Mouse (Mus musculus): ENCODE results near the gene Zfand3.
A peak's percentile ranks its signal among the peaks of the same experiment; 100 is the strongest.

Zfand3 gene

DNA sequence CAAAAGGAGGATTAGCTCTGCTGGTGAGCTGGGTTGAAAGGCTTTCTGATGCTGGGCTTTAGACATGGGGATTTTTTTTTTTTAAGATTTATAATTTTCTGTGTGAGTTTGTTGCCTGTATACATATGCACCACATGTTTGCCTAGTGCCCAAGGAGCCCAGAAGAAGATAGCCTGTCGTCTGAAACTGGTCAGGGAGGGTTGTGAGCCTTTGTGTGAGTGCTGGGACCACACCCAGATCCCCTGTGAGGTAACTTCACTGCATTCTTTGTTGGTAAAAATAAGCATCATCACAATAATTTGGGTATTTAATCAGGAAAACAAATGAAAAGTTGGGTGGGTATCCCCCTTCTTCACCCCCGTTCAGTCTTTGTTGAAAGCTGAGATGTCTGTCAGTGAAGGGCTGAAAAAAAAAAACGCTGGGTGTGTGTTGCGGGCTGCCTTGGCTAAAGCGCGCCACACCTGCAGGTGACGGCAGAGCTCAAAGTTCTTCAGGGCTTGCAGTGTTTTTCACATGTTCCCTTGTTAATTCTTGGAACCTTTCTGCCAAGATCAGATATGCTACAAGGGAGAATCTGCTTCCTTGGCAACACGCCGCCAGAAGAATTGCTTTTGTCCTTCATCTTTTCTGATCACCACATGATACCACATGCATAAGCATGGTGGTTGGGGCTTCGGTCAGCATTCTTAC is 154.0 kb downstream of the Zfand3 start:
- peak; percentile 38 for DNase-seq

DNA sequence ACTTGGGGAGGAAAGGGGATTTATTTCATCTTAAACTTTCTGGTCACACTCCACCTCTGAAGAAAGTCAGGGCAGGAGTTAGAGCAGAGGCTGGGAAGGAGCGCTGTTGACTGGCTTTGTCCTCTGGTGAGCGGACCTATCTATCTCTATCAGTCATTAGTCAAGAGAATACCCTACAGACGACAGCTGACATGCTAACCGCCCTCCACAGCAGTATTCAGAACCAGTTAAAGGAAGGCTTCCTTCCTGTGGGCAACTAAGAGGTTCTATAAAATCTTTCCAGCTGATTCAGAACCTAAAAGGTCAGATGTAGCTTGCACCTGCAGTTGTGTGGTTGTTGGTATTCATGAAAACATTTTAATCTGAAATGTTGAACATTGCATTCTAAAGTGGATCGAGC is 154.8 kb downstream of the Zfand3 start:
- no peak for DNase-seq

DNA sequence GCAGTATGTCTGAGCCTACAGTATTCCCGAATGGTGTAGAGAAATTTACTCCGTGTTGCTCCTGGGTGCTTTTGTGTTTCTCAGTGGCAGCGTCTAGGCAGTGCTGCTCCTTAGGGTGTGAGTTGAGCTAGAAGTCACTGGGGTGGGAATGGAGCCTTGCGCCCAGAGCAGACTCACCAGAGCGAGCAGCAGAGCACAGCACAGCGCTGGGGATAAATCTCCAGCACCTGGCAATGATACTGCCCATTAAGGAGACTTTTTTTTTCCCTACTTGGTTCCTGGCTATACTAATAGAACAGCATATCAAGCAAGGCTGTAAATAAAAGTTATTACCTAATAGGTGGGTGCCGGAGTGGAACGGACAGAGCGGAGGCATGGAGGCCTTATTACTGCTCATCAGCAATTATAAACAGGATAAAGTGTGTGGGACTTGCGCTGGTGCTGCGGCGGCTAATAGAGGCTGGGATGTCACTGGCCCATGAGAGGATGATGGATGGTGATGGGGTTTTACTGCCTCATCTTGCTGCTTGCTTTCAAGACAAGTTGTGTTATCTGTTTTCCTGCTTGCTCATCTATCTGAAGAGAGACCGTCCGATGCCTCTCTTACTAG is 156.4 kb downstream of the Zfand3 start:
- DNase-seq = peak; percentile 1

DNA sequence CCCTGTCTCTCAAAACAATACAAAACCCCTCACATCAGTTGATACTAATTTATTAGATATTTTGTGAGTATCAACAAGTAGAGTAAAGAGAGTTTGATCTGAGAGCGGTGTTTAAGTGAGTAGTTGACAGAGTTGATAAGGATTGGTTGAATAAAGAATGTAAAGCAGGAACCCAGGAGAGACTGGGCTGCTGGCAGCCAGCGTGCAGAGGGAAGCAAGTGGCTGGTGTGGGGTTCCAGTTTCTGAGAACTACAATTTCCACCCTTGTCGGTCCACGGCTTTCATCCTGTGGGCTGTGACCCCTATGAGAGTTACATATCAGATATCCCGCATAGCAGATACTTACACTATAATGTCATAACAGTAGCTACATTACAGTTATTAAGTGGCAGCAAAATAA is 158.4 kb downstream of the Zfand3 start:
- DNase-seq = no peak

DNA sequence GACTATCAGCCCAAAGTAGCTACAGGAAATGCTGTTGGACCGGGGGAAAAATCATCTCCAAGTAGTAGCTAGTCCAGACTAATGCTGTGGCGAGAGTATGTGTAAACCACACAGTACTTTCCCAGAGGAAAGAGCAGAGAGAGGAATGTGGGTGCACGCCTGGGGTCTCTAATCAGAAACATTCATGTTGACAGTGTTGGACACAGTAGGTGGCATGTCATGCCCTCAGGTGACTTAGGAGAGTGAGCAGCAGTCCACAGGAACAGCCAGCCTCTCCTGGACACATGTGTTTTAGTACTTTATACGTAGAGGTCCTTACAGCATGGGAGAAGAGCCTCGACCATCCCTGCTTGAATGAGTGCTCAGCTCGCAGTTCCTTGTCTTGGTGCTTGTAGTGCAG is 159.3 kb downstream of the Zfand3 start:
- peak; percentile 1 for DNase-seq

DNA sequence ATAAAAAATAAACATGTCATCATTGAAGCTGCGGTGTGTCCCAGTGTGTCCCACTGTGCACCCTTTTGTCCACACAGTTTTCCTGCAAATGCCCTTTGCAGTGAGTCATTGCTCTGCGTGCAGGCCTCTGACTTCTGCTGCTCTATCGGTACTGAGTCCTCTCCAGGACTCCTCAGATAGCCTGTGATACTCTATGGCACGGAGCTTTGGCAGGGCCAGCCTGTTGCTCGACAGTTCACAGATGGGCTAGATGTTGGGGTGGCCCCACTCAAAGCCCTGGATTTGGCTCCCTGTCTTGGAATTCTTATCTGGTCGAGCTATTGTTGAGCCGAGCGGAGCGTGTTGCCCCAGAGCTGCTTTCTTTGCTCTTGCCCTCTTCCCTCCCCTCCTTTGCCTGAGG is 160.3 kb downstream of the Zfand3 start:
- peak; percentile 1 for DNase-seq

DNA sequence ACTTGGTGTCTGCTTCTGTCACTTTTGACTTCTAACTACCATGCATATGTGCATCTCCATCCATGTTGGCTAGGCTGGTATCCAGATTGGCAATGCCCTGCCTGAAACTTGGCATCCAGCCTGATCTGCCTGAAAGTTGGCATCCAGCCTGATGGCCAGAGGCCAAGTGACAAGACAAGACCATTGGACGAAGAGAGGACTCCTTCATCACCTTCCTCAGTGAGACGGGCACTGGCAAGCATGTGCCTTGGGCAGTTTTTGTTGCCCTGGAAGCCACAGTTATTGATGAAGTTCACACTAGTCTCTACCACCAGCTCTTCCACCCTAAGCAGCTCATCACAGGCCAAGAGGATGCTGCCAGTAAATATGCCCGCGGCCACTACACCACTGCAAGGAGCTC is 172.9 kb downstream of the Zfand3 start:
- DNase-seq = no peak

DNA sequence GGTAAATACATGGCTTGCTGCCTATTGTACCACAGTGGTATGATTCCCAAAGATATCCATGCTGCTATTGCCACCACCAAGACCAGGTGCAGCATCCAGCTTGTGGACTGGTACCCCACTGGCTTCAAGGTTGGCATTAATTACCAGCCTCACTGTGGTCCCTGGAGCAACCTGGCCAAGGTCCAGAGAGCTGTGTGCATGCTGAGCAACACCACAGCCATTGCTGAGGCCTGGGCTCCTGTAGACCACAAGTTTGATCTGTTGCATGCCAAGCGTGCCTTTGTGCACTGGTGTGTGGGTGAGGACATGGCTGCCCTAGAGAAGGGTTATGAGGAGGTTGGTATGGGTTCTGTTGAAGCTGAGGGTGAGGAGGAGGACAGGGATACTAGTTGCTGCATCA is 173.9 kb downstream of the Zfand3 start:
- no peak for DNase-seq

DNA sequence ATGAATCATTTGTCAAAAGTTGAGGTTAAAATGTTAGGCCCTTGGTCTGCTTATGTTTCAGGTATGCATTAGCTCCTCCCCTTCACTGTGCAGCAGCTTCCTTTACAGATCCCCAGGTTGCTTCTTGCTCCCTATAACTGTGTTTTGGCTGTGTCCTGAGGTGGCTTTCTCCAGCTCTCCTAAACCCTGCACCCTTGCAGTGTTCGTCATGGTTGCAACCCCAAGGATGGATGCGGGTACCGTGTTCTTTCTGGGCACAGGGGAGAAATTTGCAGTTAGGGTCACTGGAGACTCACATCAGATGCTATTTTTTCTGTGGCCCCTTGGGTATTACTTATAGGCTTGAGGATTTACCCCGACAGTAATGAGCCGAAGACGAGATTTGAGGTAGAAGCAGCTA is 175.7 kb downstream of the Zfand3 start:
- DNase-seq = no peak

DNA sequence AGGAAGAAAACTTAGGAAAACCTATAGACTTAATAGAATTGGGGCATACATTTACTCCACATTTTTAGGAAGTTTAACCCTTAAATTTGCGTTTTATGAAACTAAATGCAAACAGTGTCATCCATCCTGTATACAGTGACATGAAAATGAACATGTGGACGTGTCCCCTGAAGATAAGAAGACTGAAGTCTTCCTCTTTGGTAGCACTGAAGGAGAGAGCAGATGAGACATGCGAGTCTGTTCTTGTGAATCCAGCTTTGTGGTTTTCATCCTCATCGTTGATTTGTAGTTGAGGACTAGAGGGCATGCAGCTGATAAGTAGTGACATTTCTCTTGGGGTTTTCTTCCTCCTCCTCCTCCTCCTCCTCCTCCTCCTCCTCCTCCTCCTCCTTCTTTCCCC is 177.0 kb downstream of the Zfand3 start:
- DNase-seq = no peak

DNA sequence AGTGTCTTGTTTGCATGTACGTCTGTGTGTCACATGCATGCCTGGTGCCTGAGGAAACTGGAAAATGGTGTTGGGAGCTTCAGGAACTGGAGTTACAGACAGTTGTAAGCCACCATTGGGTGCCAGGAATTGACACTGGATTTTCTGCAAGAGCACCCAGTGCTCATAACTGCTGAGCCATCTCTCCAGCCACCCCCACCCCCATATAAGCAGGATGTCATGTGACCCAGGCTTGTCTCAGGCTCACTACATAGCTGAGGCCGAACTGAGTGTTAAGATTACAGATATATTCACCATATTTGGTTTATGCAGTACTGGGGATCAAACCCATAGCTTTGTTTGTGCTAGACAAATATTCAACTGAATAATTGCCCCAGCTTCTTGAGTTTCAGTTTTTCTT is 177.5 kb downstream of the Zfand3 start:
- DNase-seq = peak; percentile 3

DNA sequence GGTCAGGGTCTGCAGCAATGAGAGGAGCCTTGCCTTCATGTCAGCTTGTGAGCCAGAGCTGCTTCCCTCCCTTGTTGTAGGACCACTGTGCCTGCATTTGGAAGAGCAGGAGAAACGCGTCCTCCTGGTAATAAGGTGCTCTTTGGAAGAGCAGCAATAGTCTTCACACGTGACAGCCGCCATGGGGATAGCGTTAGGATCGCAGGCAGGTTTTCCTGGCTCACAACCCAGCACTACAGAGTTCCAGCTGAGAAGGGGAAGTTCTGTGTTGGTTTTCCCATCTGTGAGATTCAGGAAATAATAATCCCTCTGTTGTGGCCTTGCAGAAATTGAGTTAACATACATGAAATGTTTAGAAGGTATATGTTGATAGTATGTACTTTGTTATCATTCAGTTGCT is 179.0 kb downstream of the Zfand3 start:
- DNase-seq = no peak

DNA sequence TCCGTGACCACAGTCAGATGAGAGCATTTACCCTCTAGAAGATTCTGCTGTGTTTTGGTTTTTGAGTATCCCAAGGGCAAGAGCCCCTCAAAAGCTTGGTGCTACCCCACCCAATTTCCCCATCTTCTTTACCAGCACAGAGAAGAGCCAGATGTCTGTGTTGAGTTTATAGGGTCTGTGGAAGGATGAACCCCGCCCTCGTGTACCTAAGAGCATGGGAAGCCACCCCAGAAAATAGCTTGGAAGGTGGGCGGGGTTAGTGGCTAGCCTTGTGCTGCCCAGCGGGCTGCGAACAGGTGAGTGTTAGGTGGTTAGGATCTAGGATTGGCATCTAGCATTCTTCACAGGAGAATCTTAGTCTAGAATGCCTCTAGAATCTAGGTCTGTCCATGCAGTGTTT is 182.6 kb downstream of the Zfand3 start:
- no peak for DNase-seq

DNA sequence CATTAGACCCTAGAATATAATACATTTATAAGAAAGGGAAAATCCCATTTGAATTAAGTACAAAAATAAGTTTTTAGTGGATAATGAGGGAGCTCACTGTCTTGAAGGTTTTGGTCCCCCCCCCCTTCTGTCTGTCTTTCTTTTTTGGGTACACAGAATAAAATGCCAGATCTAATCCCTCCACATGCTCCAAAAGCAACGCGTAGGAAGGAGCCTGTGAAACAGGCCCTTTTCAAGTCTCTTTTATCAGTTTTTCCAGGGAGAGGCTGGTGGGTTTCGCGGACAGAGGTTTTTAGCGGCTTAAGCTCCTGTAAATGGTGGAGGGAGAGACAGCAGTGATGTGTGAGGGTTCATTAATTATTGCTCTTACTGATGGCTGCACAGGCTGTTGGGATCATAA is 183.0 kb downstream of the Zfand3 start:
- no peak for DNase-seq

DNA sequence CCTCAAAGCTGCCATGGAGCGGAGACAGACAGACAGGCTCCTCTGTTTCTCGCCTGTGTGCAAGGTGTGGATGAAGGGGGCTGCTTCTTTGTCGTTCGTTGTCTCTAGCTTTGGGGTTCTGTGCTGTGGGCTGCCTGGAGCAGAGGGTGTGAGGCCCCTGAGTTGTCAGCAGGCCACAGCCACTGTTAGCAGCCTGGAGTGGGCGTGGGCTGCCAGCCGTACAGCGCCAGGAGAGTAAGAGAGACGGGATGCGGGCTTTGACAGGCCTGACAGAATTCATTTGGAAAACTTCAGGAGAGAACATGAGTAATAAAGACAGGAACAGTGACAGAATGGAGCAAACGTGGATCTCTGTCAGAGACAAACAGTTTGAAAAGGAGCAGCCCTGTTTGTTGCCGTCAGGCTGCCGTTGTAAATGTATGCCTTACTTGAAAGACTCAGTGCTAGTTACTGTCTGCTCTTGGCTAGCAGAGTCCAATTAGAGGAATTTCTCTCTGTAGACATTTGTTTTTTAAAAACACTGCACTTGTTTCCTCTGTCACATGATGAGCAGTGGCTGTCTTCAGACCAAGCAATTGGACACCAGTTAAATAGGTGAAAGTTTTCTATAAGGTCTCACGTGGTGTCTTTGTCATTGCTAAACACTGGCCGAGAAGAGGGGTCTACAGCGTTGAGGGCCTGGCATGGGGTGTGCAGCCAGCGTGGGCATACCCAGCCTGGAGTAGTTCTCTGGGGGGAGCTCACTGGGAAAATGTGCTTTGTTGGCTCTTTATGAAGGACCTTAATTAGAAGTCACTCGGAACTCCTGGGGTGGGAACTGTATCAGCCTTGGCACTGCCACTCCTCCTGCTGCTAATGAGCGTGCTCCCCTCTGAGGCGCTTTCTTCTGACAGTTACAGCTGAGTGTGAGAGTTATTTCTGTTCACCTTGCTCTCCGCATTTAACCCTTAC is 183.8 kb downstream of the Zfand3 start:
- DNase-seq = no peak

DNA sequence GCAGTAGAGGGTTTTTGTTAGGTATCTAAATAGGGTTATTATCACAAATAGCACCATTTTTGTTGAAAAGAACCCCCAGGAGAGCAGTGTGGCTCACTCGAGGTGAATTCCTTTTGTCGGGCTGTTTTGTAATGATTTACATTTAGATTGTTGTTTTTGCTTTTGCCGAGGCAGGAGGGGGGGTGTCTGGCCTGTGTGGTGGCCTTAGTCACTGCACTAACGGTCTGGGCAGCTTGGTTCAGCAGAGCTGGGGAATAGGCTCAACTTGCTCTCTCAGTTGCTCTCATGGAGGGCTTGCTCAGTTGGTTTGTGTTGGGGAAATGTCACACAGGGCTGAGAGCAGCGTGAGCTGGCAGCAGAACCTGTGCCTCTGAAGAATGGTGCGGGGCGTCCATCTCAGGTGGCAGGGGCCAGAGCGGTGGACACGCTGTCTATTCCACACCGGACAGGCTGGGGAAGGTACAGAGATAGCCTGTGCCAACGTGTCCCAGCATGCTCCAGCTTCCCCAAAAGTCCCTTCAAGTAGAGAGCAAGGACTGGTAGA is 186.6 kb downstream of the Zfand3 start:
- peak; percentile 2 for DNase-seq

DNA sequence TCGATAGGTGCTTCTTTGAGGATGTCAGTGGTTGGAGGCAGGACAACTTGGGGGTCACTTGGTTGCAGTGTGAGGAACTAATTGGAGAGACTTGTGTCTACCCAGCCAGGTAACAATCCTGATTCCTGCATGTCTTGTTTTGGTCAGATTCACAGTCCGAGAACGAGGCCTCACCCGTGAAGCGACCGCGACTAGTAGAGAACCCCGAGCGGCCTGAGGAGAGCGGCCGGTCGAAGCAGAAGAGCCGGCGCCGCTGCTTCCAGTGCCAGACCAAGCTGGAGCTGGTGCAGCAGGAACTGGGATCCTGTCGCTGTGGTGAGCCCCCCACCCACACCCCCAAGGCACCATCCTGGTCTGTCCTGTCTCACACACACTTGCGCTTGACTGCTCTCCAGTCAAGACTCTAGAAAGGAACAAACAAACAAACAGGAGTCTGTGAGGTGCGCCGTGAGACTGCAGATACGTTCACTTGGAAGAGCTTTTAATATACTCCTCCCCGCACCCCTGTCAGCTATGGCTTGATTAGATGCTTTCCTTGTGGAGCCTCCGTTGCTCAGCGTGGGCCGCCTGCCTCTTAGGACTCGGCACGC is 188.0 kb downstream of the Zfand3 start:
- DNase-seq = peak; percentile 2

DNA sequence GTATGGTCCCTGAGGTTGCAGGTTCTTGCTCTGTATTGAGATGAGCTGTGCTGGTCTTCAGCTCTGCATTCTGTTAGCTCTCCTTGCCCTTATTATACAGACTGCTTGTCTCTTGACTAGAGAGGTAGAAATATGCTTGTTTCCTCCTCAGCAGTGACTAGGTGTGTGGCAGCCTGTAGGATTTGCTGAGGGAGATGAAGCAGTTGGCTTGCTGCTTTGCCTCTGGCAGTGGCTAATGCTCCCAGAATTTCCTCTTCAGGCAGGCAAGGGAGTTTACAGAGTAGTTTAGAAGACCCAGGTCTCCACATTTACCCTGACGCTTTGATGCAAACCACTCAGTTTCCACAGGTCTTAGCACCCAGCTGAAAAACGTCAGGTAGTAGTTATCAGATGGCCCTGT is 189.1 kb downstream of the Zfand3 start:
- peak; percentile 1 for DNase-seq

DNA sequence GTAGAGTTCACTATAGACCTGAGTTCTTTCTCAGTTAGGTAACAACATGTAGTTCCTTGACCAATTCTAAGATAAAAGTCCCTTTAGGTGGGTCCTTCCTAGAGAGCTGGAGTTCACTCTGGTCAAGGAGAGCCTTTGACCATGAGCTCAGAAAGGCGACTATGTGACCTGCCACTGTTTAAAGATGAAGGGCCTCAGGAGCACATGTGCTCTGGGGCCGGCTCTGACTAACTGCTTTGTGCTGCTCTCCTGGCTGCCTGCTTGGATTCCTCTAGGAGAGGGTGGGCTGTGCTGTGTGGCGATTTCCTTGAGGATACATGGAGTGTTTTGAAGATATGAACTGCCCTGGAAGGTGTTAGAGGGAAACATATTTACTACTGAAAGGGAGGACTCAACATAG is 189.6 kb downstream of the Zfand3 start:
- no peak for DNase-seq

DNA sequence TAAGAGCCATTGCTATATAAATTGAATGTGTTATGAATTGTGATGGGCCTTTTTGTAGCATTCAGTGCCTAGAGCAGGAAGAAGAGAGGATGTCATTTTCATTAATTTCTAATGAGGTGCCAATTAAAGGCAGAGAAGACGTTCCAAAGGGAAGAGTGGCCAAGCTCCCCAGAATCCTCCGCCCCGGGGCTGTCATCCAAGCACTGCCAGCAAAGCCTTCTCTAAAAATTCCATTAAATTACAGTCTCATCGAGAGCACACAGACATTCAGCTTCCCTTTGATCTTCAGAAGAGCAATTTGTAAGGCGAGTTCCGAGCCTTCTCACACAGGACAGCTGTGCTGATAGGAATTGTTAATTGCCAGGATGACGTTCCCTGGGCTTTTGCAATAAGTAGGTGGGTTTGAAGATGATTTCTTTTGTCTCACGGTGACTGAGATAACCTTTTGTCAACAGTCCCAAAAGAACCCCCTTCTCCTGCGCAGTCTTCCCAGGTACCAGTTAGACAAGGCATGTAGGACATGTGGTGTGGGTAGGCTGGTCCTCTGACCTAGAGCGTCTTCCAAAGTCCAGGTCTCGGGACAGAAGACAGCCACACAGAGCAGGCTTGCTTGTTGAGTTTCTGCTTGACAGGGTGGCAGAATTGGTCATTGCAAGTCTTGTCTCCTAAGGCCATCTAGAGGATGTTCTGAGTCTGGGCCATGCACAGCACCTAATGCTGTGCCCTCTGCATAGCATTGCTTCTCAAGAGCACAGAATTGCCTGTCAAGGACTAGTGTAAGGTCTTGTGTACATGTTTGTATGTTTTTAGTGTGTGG is 190.3 kb downstream of the Zfand3 start:
- peak; percentile 3 for DNase-seq

DNA sequence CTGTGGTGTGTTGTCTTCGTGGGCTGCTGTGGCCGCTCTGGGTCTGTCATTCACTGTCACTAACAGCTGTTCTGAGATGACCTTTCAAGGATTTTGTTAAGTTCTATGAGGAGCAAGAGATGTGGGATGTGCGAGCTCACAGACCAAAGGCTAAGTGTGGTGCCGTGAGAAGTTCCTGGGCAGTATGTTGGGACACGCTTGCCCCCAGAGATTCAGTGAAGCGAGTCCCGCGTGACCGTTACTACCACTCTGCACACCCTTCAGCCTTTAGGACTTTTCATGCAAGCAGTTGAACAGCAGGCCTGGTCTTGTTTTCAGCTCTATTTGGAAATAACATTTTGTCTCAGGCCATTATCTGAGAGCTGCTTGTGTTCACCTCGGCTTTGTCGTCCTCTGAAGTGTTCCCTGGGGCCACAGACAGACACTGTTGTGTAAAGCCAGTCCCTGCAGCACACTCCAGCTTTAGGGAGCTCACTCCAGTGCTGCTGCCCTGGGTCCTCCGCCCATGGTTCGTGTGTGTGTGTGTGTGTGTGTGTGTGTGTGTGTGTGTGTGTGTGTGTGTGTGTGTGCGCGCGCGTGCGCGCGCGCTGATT is 191.2 kb downstream of the Zfand3 start:
- DNase-seq = peak; percentile 2

All from thymus, postnatal 14 days (tissue).